Mouse (Mus musculus) heart, adult 9 months (tissue): ENCODE results near the gene Mdh1.
"Not testable (repeated sequence)": the region's sequence is repeated elsewhere in the genome, so short reads cannot be mapped to it uniquely, and the experiment has no call there.

Experiments
- DNase-seq, 2 experiments: peaks; one replicate each; pipeline ENCODE4 v3.0.0; 2022; ENCODE audit warnings: low spot score in 2 of 2

Gene Mdh1

DNA sequence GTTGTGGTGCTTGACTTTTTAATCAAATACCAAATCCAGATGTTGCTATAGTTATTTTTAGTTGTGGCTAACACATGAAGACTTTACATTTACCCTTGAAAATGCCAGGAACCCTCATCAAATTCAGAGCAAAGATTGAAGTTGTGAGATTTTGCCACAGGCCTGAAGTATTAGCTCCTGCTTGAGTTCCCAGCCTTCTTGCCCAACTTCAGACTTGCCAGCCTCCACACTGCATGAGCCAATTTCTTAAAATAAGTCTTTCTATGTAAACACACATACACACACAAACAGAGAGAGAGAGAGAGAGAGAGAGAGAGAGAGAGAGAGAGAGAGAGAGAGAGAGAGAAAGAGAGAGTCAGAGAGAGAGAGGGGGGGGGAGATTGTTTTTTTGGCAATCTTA, 26.2 kb downstream of the Mdh1 start:
- no peak for DNase-seq

DNA sequence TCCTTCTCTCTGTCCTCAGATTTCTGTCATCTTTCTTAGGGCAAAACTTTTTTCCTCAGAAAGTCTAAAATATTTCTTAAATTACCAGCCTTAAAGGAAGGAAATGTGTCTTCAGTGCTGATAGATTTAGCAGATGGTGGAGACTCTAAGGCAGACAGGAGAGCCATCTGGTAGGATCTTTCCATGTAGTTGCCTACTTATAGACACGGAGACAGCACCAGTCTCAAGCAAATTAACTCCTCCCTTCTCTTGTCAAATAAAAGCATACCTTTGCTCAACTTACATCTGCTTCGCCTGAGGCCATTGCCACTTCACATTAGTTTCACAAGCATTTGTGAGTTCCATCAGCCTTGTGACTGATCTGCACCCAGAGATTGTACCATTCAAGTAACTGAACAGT, 27.1 kb downstream of the Mdh1 start:
- DNase-seq = no peak

- DNase-seq = no peak
These were observed 29.4 kb downstream of the Mdh1 start for GRCm38 (mm10) chr11:21542731-21543130.

- DNase-seq = no peak
These were observed 31.5 kb downstream of the Mdh1 start for GRCm38 (mm10) chr11:21540622-21541021.

GRCm38 (mm10) chr11:21540072-21540471, 32.1 kb downstream of the Mdh1 start:
- DNase-seq = peak in 1 of 2 experiments; percentile 15

DNA sequence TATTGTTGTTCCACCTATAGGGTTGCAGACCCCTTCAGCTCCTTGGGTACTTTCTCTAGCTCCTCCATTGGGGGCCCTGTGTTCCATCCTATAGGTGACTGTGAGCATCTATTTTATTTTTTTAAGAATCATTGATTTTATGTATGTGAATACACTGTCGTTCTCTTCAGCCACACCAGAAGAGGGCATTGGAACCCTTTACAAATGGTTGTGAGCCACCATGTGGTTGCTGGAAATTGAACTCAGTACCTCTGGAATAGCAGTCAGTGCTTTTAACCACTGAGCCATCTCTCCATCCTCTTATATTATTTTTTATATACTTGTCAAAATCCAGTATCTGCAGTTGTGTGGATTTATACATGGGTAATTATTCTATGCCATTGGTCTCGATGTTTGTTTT, 41.3 kb downstream of the Mdh1 start:
- DNase-seq = not testable (repeated sequence)

GRCm38 (mm10) chr11:21528676-21529394, 43.3 kb downstream of the Mdh1 start:
- no peak for DNase-seq

DNA sequence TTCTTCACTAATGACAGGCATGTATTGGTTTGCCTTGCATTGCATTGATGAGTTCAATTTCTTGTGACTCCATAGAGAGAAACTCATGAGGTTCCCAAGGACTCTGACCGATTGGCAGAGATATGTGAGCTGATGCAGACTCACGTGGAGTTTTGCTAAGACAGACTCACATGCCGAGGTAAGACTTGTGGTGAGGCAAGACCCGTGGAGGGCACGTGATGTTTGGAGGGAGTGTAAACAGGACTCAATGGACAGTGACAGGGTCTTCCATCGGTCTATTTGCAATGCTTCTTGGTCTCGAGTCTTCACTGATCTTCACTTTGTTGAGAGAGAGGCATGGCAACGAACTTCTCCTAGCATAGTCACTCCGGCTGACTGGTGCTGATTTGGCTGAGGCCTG, 54.4 kb downstream of the Mdh1 start:
- DNase-seq = no peak

GRCm38 (mm10) chr11:21516396-21516795, 55.8 kb downstream of the Mdh1 start:
- not testable (repeated sequence) for DNase-seq

GRCm38 (mm10) chr11:21510577-21510976, 61.6 kb downstream of the Mdh1 start:
- not testable (repeated sequence) for DNase-seq

GRCm38 (mm10) chr11:21508713-21509112, 63.5 kb downstream of the Mdh1 start:
- not testable (repeated sequence) for DNase-seq

DNA sequence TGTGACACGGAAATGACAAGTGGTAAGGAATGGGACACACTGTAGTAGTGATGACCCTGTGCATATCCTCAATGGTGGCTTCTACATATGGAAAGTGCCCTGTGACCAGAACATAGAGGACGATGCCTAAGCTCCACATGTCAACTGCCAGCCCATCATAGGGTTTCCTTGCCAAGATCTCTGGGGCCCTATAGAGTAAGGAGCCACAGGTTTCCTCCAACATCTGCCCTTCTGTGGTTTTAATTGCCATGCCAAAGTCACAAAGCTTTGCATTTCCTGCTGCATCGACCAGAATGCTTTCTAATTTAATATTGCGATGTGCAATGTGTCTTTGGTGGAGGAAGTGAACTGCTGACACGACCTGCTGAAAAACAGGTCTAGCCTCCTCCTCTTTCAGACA, 65.1 kb downstream of the Mdh1 start:
- not testable (repeated sequence) for DNase-seq
